Mouse (Mus musculus) spleen, postnatal 0 days (tissue): ENCODE results near the gene Cyp4a12a. TPM values are rescaled to one million over a fixed set of nuclear protein-coding genes. Genes with fewer than 3 reads are reported as not detected.

ENCODE experiments used
- polyA plus RNA-seq: library from polyadenylated mRNA; unstranded; fragments of >200 nt; fragmentation: Nextera tagmentation; extraction: Ambion mirVana; gene quantifications from 2 replicates; pipeline ENCODE4 v1.2.1, GENCODE M21; 2015

Cyp4a12a gene
- polyA plus RNA-seq, result not detected in 2 replicates

GRCm38 (mm10) chr4:115298746-115299145 lies at the start of gene Cyp4a12a:
Gene Cyp4a12a (plus strand): TSS chr4:115299046.

Other genes starting within 250 kb of the Cyp4a12a start
- 18.9 and 22.7 TPM in 2 replicates for gene Tal1, start 242.6 kb upstream of the Cyp4a12a start, polyA plus RNA-seq
- 10.4 and 10.7 TPM in 2 replicates for gene Pdzk1ip1, start 210.3 kb upstream of the Cyp4a12a start, polyA plus RNA-seq
- gene Cyp4x1, start 164.8 kb upstream of the Cyp4a12a start, polyA plus RNA-seq, result 0.02 and 0.07 TPM in 2 replicates
- gene Cyp4a29, start 57.0 kb upstream of the Cyp4a12a start, polyA plus RNA-seq, result not detected in 2 replicates
- not detected in 2 replicates for gene Cyp4a12b, start 112.6 kb downstream of the Cyp4a12a start, polyA plus RNA-seq
- not detected in 2 replicates for gene Cyp4a30b, start 153.6 kb downstream of the Cyp4a12a start, polyA plus RNA-seq
- gene Cyp4a14, start 197.1 kb downstream of the Cyp4a12a start, polyA plus RNA-seq, result 0.24 and 0.32 TPM in 2 replicates
- gene Cyp4a10, start 219.2 kb downstream of the Cyp4a12a start, polyA plus RNA-seq, result 0.16 and 0.17 TPM in 2 replicates